Mouse (Mus musculus) urinary bladder, postnatal 4 days (tissue): Measurements from ENCODE around the gene Atp6ap2.
"Not testable (repeated sequence)": the region's sequence is repeated elsewhere in the genome, so short reads cannot be mapped to it uniquely, and the experiment has no call there.

Experiments used
- DNase-seq, 2 experiments: peaks; one replicate each; pipeline ENCODE4 v3.0.0; 2021 to 2022; ENCODE audit warnings: low spot score in 2 of 2

Gene Atp6ap2

DNA sequence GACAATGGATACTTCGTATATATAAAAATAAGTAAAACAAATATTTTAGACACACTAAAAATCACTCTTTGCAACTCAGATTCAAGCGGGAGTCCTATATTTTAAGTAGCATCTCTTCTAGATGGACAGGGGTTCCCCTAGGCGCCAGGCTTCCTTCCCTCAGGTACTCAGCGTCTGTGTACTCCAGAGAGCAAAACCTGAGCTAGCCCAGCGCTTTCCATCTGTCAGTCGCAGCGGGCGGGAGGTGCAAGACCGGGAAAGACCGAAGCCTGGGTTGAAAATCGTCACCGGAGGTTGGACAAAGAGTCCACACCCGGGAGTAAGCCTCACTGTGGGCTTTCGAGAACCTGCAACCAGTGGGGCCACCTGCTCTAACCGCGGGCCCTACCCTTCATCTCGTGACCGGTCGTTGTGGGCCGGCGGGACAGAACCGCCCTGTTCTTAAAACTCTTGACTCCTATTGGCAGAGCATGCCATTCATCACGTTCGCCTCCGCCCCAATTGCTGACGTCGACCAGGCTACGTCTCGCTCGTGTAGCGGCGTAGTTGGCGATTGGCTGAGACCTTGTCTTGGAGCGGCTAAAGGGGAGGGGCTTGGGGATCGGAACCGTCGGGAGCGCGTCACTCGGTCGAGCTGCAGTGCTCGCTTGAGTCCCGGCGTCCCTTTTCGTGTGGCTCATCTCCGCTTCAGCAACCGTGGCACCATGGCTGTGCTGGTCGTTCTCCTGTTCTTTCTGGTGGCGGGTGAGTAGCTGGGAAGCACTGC lies at the start of gene Atp6ap2:
Gene Atp6ap2 (plus strand): TSS at position 610 of the 766 bp plus-strand sequence.
- DNase-seq = peak; percentile 86 to 90

GRCm38 (mm10) chrX:12544417-12544816 lies 43.2 kb upstream of the Atp6ap2 start:
- DNase-seq = no peak

GRCm38 (mm10) chrX:12557086-12557485 lies 30.5 kb upstream of the Atp6ap2 start:
- DNase-seq = no peak

DNA sequence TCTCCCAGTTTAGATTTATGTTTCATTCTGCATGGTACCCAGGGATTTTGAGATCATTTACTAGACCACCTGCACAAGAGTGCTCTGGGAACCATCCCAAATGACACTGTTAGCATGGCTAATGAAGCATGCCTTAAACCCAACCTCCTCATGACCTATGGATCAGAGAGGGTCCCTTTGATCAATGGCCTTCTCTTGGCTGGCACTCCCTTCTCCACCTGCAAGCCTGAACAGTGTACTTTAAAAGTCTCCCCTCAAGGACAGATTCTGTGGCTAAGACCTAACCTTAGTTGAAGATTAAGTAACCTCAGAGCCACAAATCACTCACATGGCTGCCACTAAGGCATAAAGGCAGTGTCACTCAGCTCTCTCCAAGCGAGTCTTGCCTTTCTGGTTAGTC lies 16.2 kb upstream of the Atp6ap2 start:
- no peak for DNase-seq

- DNase-seq = no peak
Observed at GRCm38 (mm10) chrX:12577936-12578335, 9.7 kb upstream of the Atp6ap2 start.

DNA sequence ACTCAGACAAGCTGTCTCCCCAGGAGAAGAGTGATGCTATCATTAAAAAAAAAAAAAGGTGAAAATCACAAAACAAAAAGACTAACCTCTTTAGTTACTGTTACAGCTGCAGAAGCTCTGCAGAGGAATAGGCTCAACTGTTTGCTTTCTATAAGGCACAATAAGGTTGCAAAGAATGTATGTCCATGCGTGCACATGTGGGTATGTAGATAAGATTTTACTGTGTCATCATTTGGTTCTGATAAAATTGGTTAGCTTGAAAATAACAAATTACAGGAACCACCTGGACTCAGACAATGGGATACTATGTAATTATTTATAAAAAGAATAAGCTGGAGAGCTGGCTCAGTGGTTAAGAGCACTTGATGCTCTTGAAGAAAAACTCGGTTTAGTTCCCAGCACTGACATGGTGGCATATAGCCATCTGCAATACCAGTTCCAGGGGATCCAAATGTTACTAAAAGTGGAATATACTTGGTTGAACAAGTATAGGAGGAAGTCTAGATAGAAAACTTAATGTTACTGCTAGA lies 9.2 kb upstream of the Atp6ap2 start:
- DNase-seq = no peak

DNA sequence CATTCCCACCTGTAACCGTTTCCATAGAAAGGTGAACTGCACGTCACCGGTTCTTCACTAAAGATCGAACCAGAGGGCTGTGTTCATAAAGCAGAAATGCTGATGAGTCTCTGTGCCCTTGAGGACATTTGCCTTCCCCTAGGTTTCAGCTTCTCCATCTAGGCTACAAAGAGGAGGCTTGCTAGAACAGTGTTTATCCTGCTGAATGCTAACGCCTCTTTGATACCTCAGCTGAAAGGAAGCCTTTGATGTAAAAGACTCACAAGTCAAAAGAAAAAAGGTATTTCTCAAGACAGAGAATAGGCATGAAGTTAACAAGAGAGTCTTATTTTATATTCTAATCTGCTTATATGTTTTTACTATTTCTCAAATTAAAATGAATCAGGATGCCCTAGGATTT lies 4.3 kb upstream of the Atp6ap2 start:
- no peak for DNase-seq

DNA sequence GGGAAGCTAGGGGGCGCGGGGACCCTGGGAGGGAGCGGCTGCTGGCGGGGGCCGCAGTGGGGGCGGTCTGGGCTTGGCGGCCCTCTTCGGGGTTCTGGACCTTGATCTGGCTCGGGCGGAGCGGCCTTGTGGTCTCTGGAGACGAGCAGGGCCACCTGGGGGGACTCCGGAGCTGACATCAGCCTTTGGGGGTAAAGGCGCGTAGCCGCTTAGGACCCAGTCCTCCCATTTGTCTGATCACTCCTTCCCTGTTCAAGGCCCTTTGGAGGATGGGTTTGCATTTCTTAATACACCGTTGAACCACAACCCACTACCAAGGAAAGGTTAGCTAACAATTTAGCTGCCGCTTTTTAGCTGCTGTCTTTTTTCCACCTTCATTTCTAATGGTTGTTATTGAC lies 356 bp downstream of the Atp6ap2 start:
- DNase-seq = no peak

DNA sequence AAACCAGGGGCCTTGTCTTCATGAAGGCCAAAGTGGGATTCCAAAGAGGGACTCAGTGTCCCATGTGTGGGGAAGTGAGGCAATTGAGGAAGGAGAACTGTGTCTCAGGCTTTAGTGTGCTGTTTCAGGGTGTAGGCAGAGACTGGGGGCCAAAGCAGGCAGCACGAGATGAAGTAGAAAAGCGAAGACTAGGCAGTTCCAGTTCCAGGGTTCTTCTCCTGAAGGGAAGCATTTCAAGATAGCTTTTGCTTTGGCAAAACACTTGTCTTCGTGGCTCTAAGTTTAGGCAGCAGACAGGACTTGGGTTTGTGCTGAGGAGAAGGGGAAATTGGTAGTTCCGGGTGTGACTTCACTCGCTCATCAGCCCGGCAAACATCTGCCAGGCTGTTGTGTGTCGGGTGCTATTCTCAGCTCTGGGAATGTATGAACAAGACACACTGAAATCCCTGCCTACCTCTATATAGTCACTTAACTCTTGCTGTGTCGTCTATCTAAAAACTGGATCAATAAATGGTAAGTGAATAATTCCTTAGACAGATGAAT lies 3.9 kb downstream of the Atp6ap2 start:
- DNase-seq = no peak

DNA sequence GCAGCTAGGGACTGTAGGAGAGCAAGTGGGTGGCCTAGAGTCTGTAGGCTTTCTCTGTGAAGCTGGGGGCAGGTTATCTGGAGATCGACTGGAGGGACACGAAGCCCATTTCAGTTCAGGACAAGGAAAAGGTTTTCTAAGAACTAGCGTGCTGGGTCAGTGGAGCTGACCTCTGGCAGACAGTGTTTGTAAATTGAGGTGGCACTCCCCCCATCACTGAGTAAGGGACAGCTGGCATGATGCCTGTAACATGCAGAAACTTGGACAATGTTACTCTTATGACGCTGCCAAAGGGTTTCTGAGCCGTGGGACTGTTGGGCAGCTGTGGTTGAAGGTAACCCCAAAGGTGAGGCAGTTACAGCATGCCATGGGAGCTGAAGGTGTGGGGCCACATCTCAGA lies 4.4 kb downstream of the Atp6ap2 start:
- no peak for DNase-seq

DNA sequence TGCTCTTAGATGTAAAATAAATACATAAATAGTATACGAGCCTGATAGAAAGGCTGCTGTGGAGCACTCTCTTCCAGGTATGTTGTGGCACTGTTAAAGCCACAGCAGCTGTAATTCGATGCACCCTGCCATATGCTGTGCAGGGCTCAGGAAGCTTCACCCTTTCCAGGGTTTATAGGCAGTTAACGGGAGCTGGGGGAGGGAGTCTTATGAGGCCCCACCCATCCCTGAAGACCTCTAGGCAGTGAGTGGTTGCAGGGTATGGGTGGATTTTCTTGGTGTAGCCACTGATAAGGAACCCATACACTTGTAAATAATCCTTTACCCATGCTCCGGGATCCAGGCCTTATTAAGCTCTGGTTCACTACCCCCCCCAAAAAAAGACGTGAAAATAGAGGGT lies 6.2 kb downstream of the Atp6ap2 start:
- DNase-seq = no peak

GRCm38 (mm10) chrX:12610541-12610940 lies 22.9 kb downstream of the Atp6ap2 start:
- not testable (repeated sequence) for DNase-seq

GRCm38 (mm10) chrX:12611211-12611610 lies 23.6 kb downstream of the Atp6ap2 start:
- no peak for DNase-seq

- DNase-seq = not testable (repeated sequence)
Observed at GRCm38 (mm10) chrX:12612360-12612759, 24.8 kb downstream of the Atp6ap2 start.

- DNase-seq = no peak
Observed at GRCm38 (mm10) chrX:12625131-12625530, 37.5 kb downstream of the Atp6ap2 start.

GRCm38 (mm10) chrX:12644976-12645375 lies 57.4 kb downstream of the Atp6ap2 start:
- DNase-seq = no peak

- DNase-seq = no peak
Observed at GRCm38 (mm10) chrX:12645531-12646304, 58.1 kb downstream of the Atp6ap2 start.

DNA sequence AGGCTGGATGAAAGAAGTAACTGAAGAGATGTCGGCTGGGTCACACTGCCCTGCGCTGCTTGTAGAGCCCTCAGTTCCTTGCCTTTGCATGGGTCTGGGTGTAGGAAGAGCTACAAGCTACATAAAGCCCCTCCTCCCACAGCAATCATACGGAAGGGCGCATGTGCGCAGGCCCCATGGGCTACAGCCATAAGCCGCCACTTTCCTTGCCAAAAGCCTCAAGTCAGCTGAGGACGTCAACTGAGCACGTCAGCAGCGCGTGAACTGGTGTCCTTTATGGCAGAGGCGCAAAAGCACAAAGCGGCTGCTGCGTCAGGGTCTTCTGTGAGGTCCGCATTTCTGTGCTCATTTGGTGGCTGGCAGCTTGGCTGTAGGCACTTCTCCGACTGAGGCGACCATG lies 64.3 kb downstream of the Atp6ap2 start:
- DNase-seq = no peak

DNA sequence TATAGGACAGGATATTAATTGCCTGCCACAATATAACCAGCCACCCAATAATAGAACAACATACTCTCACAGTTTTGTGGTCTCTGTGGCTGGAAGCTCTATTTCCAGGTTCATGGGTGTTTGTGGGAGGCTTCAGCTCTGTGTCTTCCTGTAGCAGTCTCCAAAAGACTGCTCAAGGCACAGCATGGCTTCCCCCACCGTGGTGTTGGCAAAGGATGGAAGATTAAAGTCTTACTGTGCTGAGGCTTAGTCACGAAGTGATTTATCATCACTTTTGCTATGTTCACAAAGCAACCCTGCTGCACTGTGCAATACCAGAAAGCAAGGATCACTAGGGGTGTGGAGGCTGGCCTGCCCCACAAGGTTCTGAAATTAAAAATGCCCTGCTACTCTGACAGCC lies 66.3 kb downstream of the Atp6ap2 start:
- DNase-seq = no peak
